Mouse (Mus musculus): Measurements from ENCODE around the gene Abcc9. TPM values are rescaled to one million over a fixed set of nuclear protein-coding genes. Genes with fewer than 3 reads are reported as not detected.

Abcc9 gene
- 4.0 and 4.4 TPM in 2 replicates for polyA plus RNA-seq (2015; fragmentation: Nextera tagmentation; extraction: Ambion mirVana)

GRCm38 (mm10) chr6:142701652-142702637 is at the start of gene Abcc9:
Gene Abcc9, minus strand, starts transcription at chr6:142702315.

GRCm38 (mm10) chr6:142571055-142571618 is 131.0 kb downstream of the Abcc9 start, which contains the start of gene Kcnj8:
Gene Kcnj8, minus strand, starts transcription at chr6:142571614.

Other genes with a start within 250 kb of the Abcc9 start
- not detected in 2 replicates for gene Gys2, start 229.2 kb downstream of the Abcc9 start, polyA plus RNA-seq (2015; fragmentation: Nextera tagmentation; extraction: Ambion mirVana)
- 11.4 and 14.0 TPM in 2 replicates for gene Ldhb, start 194.4 kb downstream of the Abcc9 start, polyA plus RNA-seq (2015; fragmentation: Nextera tagmentation; extraction: Ambion mirVana)
- gene Kcnj8, start 130.7 kb downstream of the Abcc9 start, polyA plus RNA-seq (2015; fragmentation: Nextera tagmentation; extraction: Ambion mirVana): 10.4 and 12.3 TPM in 2 replicates
- 167 and 168 TPM in 2 replicates for gene Cmas, start 54.4 kb upstream of the Abcc9 start, polyA plus RNA-seq (2015; fragmentation: Nextera tagmentation; extraction: Ambion mirVana)
- gene Sult6b2, start 102.2 kb upstream of the Abcc9 start, polyA plus RNA-seq (2015; fragmentation: Nextera tagmentation; extraction: Ambion mirVana): 0.06 and 0.13 TPM in 2 replicates